Comparison of ENCODE assay signal across 7 mouse cellular contexts in the genomic region with DNA sequence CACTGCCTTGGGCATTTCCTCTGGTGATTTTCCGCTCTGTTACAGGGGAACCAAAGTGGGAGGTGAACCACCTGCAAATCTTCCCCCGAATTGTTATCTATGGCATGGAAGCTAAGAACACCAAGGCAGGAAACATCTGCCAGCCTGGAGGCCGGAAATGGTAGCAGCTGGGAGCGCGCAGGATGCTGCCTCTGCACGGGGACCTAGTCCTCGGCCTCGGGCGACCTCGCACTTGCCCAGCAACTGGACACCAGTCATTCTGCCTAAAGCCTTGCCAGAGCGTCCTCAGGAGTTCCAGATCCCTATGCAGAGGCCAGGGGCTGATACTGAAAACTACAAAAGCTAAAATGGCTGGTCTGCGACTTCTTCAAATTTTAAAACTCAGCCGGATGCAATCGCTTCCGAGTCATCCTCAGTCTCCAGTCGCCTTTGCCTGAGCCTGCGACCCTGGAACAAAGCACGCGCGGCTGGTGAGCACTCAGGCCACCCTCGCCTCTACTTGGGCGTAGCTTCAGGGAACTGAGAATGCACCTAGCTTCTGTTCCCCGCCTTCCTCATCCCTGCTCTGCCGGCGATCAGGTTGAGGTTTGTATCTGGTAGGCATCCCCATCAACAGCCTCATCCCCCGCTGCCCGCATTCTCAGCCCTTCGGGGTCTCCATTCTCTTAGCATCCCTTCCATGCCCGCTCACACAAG. TPM values are rescaled to one million over a fixed set of nuclear protein-coding genes. Genes with fewer than 3 reads are reported as not detected.
DNase-seq lines count a peak whose midpoint lies in the region; ATAC-seq lines count a peak whose summit lies in the region.

No protein-coding gene starts in this region.

- no peak for ATAC-seq in stomach, embryonic 15.5 days (ENCODE audit: insufficient read depth, low FRiP score, low read depth)

- H3K27me3 ChIP-seq in midbrain, embryonic 10.5 days (ENCODE audit: low read depth, poor library complexity, severe bottlenecking): peaks cover 43% of the 10 kb centered on the region
- peaks cover 28% of the 10 kb centered on the region for H3K27me3 ChIP-seq in stomach, embryonic 15.5 days (replicated peaks)

- H3K9me3 ChIP-seq in midbrain, embryonic 10.5 days (replicated peaks): no peaks in the 10 kb centered on the region
- no peaks in the 10 kb centered on the region for H3K9me3 ChIP-seq in stomach, embryonic 15.5 days

- H3K27ac ChIP-seq in midbrain, embryonic 10.5 days (replicated peaks): peak overlapping the region; percentile 78
- H3K27ac ChIP-seq in stomach, embryonic 15.5 days: no peak overlapping the region

- no peak overlapping the region for H3K9ac ChIP-seq in stomach, embryonic 15.5 days

- H3K4me2 ChIP-seq in stomach, embryonic 15.5 days: peak overlapping the region; percentile 50

- no peaks in the 10 kb centered on the region for H3K36me3 ChIP-seq in midbrain, embryonic 10.5 days
- no peaks in the 10 kb centered on the region for H3K36me3 ChIP-seq in stomach, embryonic 15.5 days

- H3K4me3 ChIP-seq in midbrain, embryonic 10.5 days: peak overlapping the region; percentile 66
- H3K4me3 ChIP-seq in stomach, embryonic 15.5 days (replicated peaks): peak overlapping the region; percentile 23

- peak; percentile 1 for DNase-seq in ovary, adult 18-20 months (ENCODE audit: low spot score)
- no peak for DNase-seq in ovary, postnatal 10 days (ENCODE audit: low spot score)
- peak; percentile 60 to 67 for DNase-seq in cerebellum, postnatal 14 days
- DNase-seq in frontal cortex, postnatal 36 days (ENCODE audit: low spot score in 2 of 2): peak; percentile 64
- DNase-seq in layer of hippocampus, adult 8-10 months (ENCODE audit: low spot score in 2 of 2): peak; percentile 53
- peak; percentile 62 for DNase-seq in midbrain, embryonic 10.5 days (ENCODE audit: low spot score)

- 4% methylated on average over 29 of the region's 29 CpGs for WGBS in midbrain, embryonic 10.5 days
- 4% methylated on average over 29 of the region's 29 CpGs for WGBS in stomach, embryonic 15.5 days

- H3K4me1 ChIP-seq in midbrain, embryonic 10.5 days: peaks cover 30% of the 10 kb centered on the region
- H3K4me1 ChIP-seq in stomach, embryonic 15.5 days: peaks cover 12% of the 10 kb centered on the region; the same call in 1 of the 2 replicates

RNA-seq across cellular contexts. Expression of gene Gria2, which starts 2.2 kb away (rescaled TPM):
- total RNA-seq in layer of hippocampus, adult 8-10 months (2022): 100 to 1,000 TPM; 547 to 714 (median 646) TPM
- 2.2 and 7.3 TPM in 2 replicates for polyA plus RNA-seq in midbrain, embryonic 10.5 days (2016; fragmentation: Nextera tagmentation; extraction: Ambion mirVana)
- polyA plus RNA-seq in stomach, embryonic 15.5 days (2015; fragmentation: Nextera tagmentation; extraction: Ambion mirVana): 2.7 and 2.9 TPM in 2 replicates
